Mouse (Mus musculus) erythroblast, embryonic 14.5 days (primary cell): ENCODE data around the gene Efhc1. TPM values are rescaled to one million over a fixed set of nuclear protein-coding genes. Genes with fewer than 3 reads are reported as not detected.

Experiments used
- H3K27me3 ChIP-seq: 2 replicates; pipeline ENCODE4 v1.6.1; 2012; ENCODE audit warnings: inconsistent platforms; ENCODE audit not compliant: control insufficient read depth
- H3K36me3 ChIP-seq: 2 replicates; pipeline ENCODE4 v1.6.1; 2012; ENCODE audit warnings: mild to moderate bottlenecking, inconsistent platforms; ENCODE audit not compliant: control insufficient read depth
- H3K4me1 ChIP-seq: 2 replicates; pipeline ENCODE4 v1.6.1; 2012; ENCODE audit warnings: inconsistent platforms; ENCODE audit not compliant: control insufficient read depth
- H3K4me3 ChIP-seq: replicated peaks from 2 replicates; pipeline ENCODE3; 2012; ENCODE audit warnings: moderate library complexity, mild to moderate bottlenecking, inconsistent platforms
- H3K9me3 ChIP-seq: 2 replicates; pipeline ENCODE4 v1.6.1; 2012; ENCODE audit warnings: low read length, inconsistent platforms, mixed read lengths; ENCODE audit not compliant: control insufficient read depth
- GATA1 ChIP-seq: IDR thresholded peaks from 2 replicates; pipeline ENCODE4 v1.6.1; 2012; ENCODE audit warnings: low read length, inconsistent platforms, mixed read lengths
- TAL1 ChIP-seq: IDR thresholded peaks from 3 replicates; pipeline ENCODE4 v1.6.1; 2012; ENCODE audit warnings: low read length, inconsistent platforms, mixed read lengths
- polyA plus RNA-seq: library from polyadenylated mRNA; stranded (reverse); fragments of >175 nt; gene quantifications from 2 replicates; pipeline ENCODE4 v1.2.3, GENCODE M21; 2012

Efhc1 gene
- polyA plus RNA-seq, 1 experiment: not detected

- Histone ChIP-seq H3K9me3 (no peaks in the 10 kb centered on the region), H3K27me3 (no peaks in the 10 kb centered on the region), H3K4me1 (no peaks in the 10 kb centered on the region), H3K4me3 (no peak overlapping the region), H3K36me3 (no peaks in the 10 kb centered on the region)
- TF ChIP-seq GATA1 (no peak), TAL1 (no peak)
Measured at GRCm38 (mm10) chr1:21037881-21038601, 86.6 kb downstream of the Efhc1 start.

DNA sequence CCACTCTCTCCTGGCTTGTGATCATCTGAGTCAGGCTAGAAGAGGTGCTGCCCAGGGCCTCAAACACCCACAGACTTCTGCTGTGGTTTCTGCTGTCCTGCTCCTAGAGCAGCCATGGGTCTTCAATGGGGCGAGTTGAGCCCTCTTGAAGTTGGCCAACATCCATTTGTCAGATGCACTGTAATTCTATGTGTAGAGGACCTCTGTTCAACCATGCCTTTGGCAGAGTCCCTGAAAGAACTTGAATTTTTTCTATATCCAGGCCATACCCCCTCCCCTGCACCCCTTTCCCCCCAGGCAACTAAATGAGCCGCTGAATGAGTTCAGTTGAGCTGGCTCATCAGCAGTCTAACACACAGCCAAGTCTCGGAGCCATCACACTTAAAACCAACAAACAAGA, 88.1 kb downstream of the Efhc1 start:
- no peak for TF ChIP-seq GATA1
- no peak for TF ChIP-seq TAL1
- H3K36me3 ChIP-seq: no peaks in the 10 kb centered on the region

GRCm38 (mm10) chr1:21040173-21040572, 88.7 kb downstream of the Efhc1 start:
- H3K4me3 ChIP-seq: no peak overlapping the region
- H3K9me3 ChIP-seq: no peaks in the 10 kb centered on the region
- TF ChIP-seq GATA1: no peak
- TF ChIP-seq TAL1: no peak
- no peaks in the 10 kb centered on the region for H3K36me3 ChIP-seq
- no peaks in the 10 kb centered on the region for H3K4me1 ChIP-seq
- H3K27me3 ChIP-seq: no peaks in the 10 kb centered on the region

More for the DNA sequence above, 88.1 kb downstream of the Efhc1 start:
- Histone ChIP-seq H3K27me3 (no peaks in the 10 kb centered on the region), H3K9me3 (no peaks in the 10 kb centered on the region), H3K4me1 (no peaks in the 10 kb centered on the region), H3K4me3 (no peak overlapping the region)

Other genes starting within 250 kb of the Efhc1 start
- not detected in 2 replicates for gene Il17a, start 220.7 kb upstream of the Efhc1 start, polyA plus RNA-seq
- not detected in 2 replicates for gene Il17f, start 161.0 kb upstream of the Efhc1 start, polyA plus RNA-seq
- 12.8 and 15.9 TPM in 2 replicates for gene Mcm3, start 131.3 kb upstream of the Efhc1 start, polyA plus RNA-seq
- gene Paqr8, start 61.0 kb upstream of the Efhc1 start, polyA plus RNA-seq: 0.01 TPM in 1 of 2 replicates, not detected in the other
- 0.01 TPM in 1 of 2 replicates, not detected in the other for gene Tram2, start 127.6 kb downstream of the Efhc1 start, polyA plus RNA-seq